Mouse (Mus musculus) hindbrain, embryonic 16.5 days (tissue): ENCODE measurements at regions not wholly inside any gene's neighbourhood (a gene's known extent, or its start where the extent isn't known, plus 50 kb on each side); places are given as distances from the start of the nearest gene placed in this dataset.
"Not testable (repeated sequence)": the region's sequence is repeated elsewhere in the genome, so short reads cannot be mapped to it uniquely, and the experiment has no call there.

Experiments
- ATAC-seq: fragments of 200-750 bp; cut with Nextera tagmentation; 2 replicates; pipeline ENCODE4 v1.8.0; 2017; ENCODE audit warnings: moderate TSS enrichment, moderate library complexity
- H3K27ac ChIP-seq: fragments of 300-500 bp; sonication (generic); 2 replicates; pipeline ENCODE4 v1.5.1; 2014; ENCODE audit warnings: low read depth, mild to moderate bottlenecking, control low read depth, low read length, moderate library complexity
- H3K27me3 ChIP-seq: fragments of 300-500 bp; sonication (generic); replicated peaks from 2 replicates; pipeline ENCODE4 v1.6.1; 2014; ENCODE audit warnings: low read length; ENCODE audit not compliant: control insufficient read depth, insufficient read depth
- H3K36me3 ChIP-seq: fragments of 300-500 bp; sonication (generic); 2 replicates; pipeline ENCODE4 v1.6.1; 2014; ENCODE audit warnings: mild to moderate bottlenecking, low read length, moderate library complexity, mixed read lengths; ENCODE audit not compliant: control insufficient read depth, insufficient read depth
- H3K4me1 ChIP-seq: fragments of 300-500 bp; sonication (generic); 2 replicates; pipeline ENCODE4 v1.6.1; 2014; ENCODE audit warnings: low read depth, low read length; ENCODE audit not compliant: control insufficient read depth, insufficient read depth
- H3K4me2 ChIP-seq: fragments of 300-500 bp; sonication (generic); 2 replicates; pipeline ENCODE4 v1.6.1; 2014; ENCODE audit warnings: mild to moderate bottlenecking, low read length, control low read depth, moderate library complexity
- H3K4me3 ChIP-seq: fragments of 300-500 bp; sonication (generic); 2 replicates; pipeline ENCODE4 v1.5.1; 2014; ENCODE audit warnings: mild to moderate bottlenecking, low read length, control low read depth, moderate library complexity
- H3K9ac ChIP-seq: fragments of 300-500 bp; sonication (generic); 2 replicates; pipeline ENCODE4 v1.6.1; 2014; ENCODE audit warnings: low read depth, mild to moderate bottlenecking, control low read depth, low read length, moderate library complexity
- H3K9me3 ChIP-seq: fragments of 300-500 bp; sonication (generic); 2 replicates; pipeline ENCODE4 v1.6.1; 2014; ENCODE audit warnings: mild to moderate bottlenecking, low read length, moderate library complexity; ENCODE audit not compliant: control insufficient read depth
- WGBS: fragments of 180-500 bp; shearing (Covaris S2); extraction: QIAGEN DNeasy Blood & Tissue Kit; methylation state at CpG from one replicate; pipeline ENCODE4 v1.1.7; 2014; 5-methylcytosine and 5-hydroxymethylcytosine counted together

- H3K36me3 ChIP-seq, H3K27ac ChIP-seq, H3K9me3 ChIP-seq, ATAC-seq, H3K4me2 ChIP-seq, H3K4me3 ChIP-seq, H3K4me1 ChIP-seq, H3K27me3 ChIP-seq, H3K9ac ChIP-seq: not testable (repeated sequence)
- WGBS = 87% methylated on average over 2 of the region's 5 CpGs
Observed at GRCm38 (mm10) chr16:3334355-3334754, 256.5 kb upstream of the Olfr161 start.

GRCm38 (mm10) chr16:3343372-3343771 is 247.5 kb upstream of the Olfr161 start:
- 33% methylated on average over 4 of the region's 4 CpGs for WGBS
- not testable (repeated sequence) for H3K27me3 ChIP-seq, H3K27ac ChIP-seq, H3K4me1 ChIP-seq, H3K36me3 ChIP-seq, ATAC-seq, H3K9ac ChIP-seq, H3K4me2 ChIP-seq, H3K9me3 ChIP-seq, H3K4me3 ChIP-seq

GRCm38 (mm10) chr16:3344725-3345380 is 246.0 kb upstream of the Olfr161 start:
- WGBS = no CpG with 5 or more reads among the region's 1 CpGs

GRCm38 (mm10) chr16:3349382-3349781 is 241.5 kb upstream of the Olfr161 start:
- H3K9ac ChIP-seq, H3K4me1 ChIP-seq, H3K4me2 ChIP-seq, H3K27me3 ChIP-seq, H3K27ac ChIP-seq, ATAC-seq, H3K4me3 ChIP-seq, H3K9me3 ChIP-seq, H3K36me3 ChIP-seq: not testable (repeated sequence)
- 83% methylated on average over 1 of the region's 4 CpGs for WGBS

More at GRCm38 (mm10) chr16:3344725-3345380, 246.0 kb upstream of the Olfr161 start:
- ATAC-seq, H3K27ac ChIP-seq, H3K36me3 ChIP-seq, H3K9me3 ChIP-seq, H3K4me1 ChIP-seq, H3K4me3 ChIP-seq, H3K4me2 ChIP-seq, H3K27me3 ChIP-seq, H3K9ac ChIP-seq: not testable (repeated sequence)

- H3K4me1 ChIP-seq, H3K27me3 ChIP-seq, H3K27ac ChIP-seq, H3K9ac ChIP-seq, H3K36me3 ChIP-seq, ATAC-seq, H3K9me3 ChIP-seq, H3K4me2 ChIP-seq, H3K4me3 ChIP-seq: not testable (repeated sequence)
- 72% methylated on average over 2 of the region's 4 CpGs for WGBS
Observed at GRCm38 (mm10) chr16:3349850-3350547, 240.8 kb upstream of the Olfr161 start.

- H3K4me3 ChIP-seq, H3K4me2 ChIP-seq, H3K27me3 ChIP-seq, H3K27ac ChIP-seq, H3K36me3 ChIP-seq, H3K9ac ChIP-seq, H3K4me1 ChIP-seq, H3K9me3 ChIP-seq: not testable (repeated sequence)
- 80% methylated on average over 6 of the region's 7 CpGs for WGBS
- peak; percentile 82 for ATAC-seq
Observed at GRCm38 (mm10) chr16:3350668-3351507, 240.0 kb upstream of the Olfr161 start.

- not testable (repeated sequence) for H3K36me3 ChIP-seq, H3K4me2 ChIP-seq, ATAC-seq, H3K9me3 ChIP-seq, H3K4me1 ChIP-seq, H3K27me3 ChIP-seq, H3K27ac ChIP-seq, H3K4me3 ChIP-seq, H3K9ac ChIP-seq
- WGBS = 75% methylated on average over 3 of the region's 3 CpGs
Observed at GRCm38 (mm10) chr16:3351508-3352046, 239.3 kb upstream of the Olfr161 start.
